Mouse (Mus musculus) urinary bladder, postnatal 14 days (tissue): ENCODE data around the gene Ank3.
A peak's percentile ranks its signal among the peaks of the same experiment; 100 is the strongest.

Source experiments
- DNase-seq: peaks from one replicate; pipeline ENCODE4 v3.0.0; 2021; ENCODE audit warnings: low spot score

Ank3 gene

GRCm38 (mm10) chr10:69981386-69982097 is 583.0 kb downstream of the Ank3 start:
- no peak for DNase-seq

GRCm38 (mm10) chr10:69982701-69983100 is 584.1 kb downstream of the Ank3 start:
- no peak for DNase-seq

GRCm38 (mm10) chr10:69987496-69987895 is 588.9 kb downstream of the Ank3 start:
- no peak for DNase-seq

- no peak for DNase-seq
These were observed 598.5 kb downstream of the Ank3 start for GRCm38 (mm10) chr10:69997082-69997481.

GRCm38 (mm10) chr10:70004058-70004457 is 605.5 kb downstream of the Ank3 start:
- no peak for DNase-seq

- no peak for DNase-seq
These were observed 606.3 kb downstream of the Ank3 start for GRCm38 (mm10) chr10:70004831-70005230.

GRCm38 (mm10) chr10:70006380-70006779 is 607.8 kb downstream of the Ank3 start:
- DNase-seq, result no peak

- DNase-seq, result no peak
These were observed 613.2 kb downstream of the Ank3 start for GRCm38 (mm10) chr10:70011738-70012137.

- no peak for DNase-seq
These were observed 615.4 kb downstream of the Ank3 start for GRCm38 (mm10) chr10:70013931-70014330.

GRCm38 (mm10) chr10:70015201-70015600 is 616.6 kb downstream of the Ank3 start:
- DNase-seq, result no peak

GRCm38 (mm10) chr10:70018691-70019090 is 620.1 kb downstream of the Ank3 start:
- DNase-seq, result no peak

GRCm38 (mm10) chr10:70021667-70022066 is 623.1 kb downstream of the Ank3 start:
- peak; percentile 77 for DNase-seq

- no peak for DNase-seq
These were observed 624.0 kb downstream of the Ank3 start for GRCm38 (mm10) chr10:70022596-70022995.

GRCm38 (mm10) chr10:70023861-70024260 is 625.3 kb downstream of the Ank3 start:
- no peak for DNase-seq

GRCm38 (mm10) chr10:70031942-70032341 is 633.4 kb downstream of the Ank3 start:
- no peak for DNase-seq

GRCm38 (mm10) chr10:70032982-70033381 is 634.4 kb downstream of the Ank3 start:
- DNase-seq, result no peak

- no peak for DNase-seq
These were observed 635.3 kb downstream of the Ank3 start for GRCm38 (mm10) chr10:70033856-70034255.

GRCm38 (mm10) chr10:70039871-70040291 is 641.3 kb downstream of the Ank3 start:
- DNase-seq, result peak; percentile 55

GRCm38 (mm10) chr10:70041562-70041961 is 643.0 kb downstream of the Ank3 start:
- no peak for DNase-seq

GRCm38 (mm10) chr10:70045722-70046121 is 647.1 kb downstream of the Ank3 start:
- no peak for DNase-seq

- peak; percentile 66 for DNase-seq
These were observed 651.2 kb downstream of the Ank3 start for GRCm38 (mm10) chr10:70049771-70050170.

GRCm38 (mm10) chr10:70055291-70055690 is 656.7 kb downstream of the Ank3 start:
- DNase-seq, result no peak

GRCm38 (mm10) chr10:70057064-70057463 is 658.5 kb downstream of the Ank3 start:
- DNase-seq, result no peak

GRCm38 (mm10) chr10:70060021-70060688 is 661.6 kb downstream of the Ank3 start:
- peak; percentile 28 for DNase-seq
